Mouse (Mus musculus): ENCODE results near the gene Trabd2b. TPM values are rescaled to one million over a fixed set of nuclear protein-coding genes. Genes with fewer than 3 reads are reported as not detected.

The Trabd2b gene
- not detected for polyA plus RNA-seq (2017; shearing (Covaris generic))

DNA sequence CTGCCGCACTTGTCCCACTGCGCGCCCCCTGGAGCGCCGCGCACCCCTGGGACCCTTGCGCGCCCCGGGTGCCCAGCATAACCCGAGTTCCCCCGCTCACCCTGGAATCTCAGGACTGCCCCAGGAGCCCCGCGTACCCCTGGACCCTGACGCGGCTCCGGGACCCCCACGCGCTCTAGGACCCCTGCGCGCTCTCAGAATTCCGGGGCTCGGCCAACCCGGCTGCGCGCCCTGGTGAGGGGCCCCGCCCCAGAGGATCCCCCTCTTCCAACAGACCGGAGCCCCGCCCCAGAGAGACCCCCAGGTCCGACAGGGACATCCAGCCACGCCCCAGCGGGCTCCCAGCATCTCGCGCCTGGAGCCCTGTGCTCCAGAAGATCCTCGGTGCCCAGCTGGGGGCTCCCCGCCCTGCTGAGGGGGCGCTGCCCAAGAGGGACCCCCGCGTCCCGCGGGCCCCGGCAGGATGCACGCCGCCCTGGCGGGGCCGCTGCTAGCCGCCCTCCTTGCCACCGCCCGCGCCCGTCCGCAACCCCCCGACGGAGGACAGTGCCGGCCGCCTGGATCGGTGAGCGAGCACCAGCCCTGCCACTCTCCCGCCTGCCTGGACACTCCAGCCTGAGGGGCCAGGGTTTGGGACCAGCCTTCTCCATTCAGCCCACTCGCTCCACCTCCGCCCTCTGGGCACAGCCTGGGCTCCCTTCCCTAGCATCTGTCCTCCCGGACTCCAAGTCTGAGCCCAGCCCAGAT lies at the start of gene Trabd2b:
TSS of gene Trabd2b (plus strand) at position 370 of the 747 bp plus-strand sequence.

Other genes with a start within 250 kb of the Trabd2b start
- not detected for gene Skint11, start 243.3 kb upstream of the Trabd2b start, polyA plus RNA-seq (2017; shearing (Covaris generic))

Measured in CD4-positive, CD25-positive, alpha-beta regulatory T cell (primary cell).